Mouse (Mus musculus): ENCODE data around the gene Kcnc1.

Gene Kcnc1

GRCm38 (mm10) chr7:46396231-46396927 is at the start of gene Kcnc1:
Gene Kcnc1, plus strand, starts transcription at chr7:46396497.
- in situ Hi-C loops (cut with MboI): no loop called here

- in situ Hi-C loops (cut with MboI): no loop called here
Observed at GRCm38 (mm10) chr7:46347692-46348091, 48.6 kb upstream of the Kcnc1 start.

GRCm38 (mm10) chr7:46348813-46349212 is 47.5 kb upstream of the Kcnc1 start:
- in situ Hi-C loops (cut with MboI): no loop called here

- in situ Hi-C loops (cut with MboI): no loop called here
Observed at GRCm38 (mm10) chr7:46350119-46350702, 46.1 kb upstream of the Kcnc1 start.

- in situ Hi-C loops (cut with MboI): no loop called here
Observed at GRCm38 (mm10) chr7:46352748-46353147, 43.5 kb upstream of the Kcnc1 start.

- in situ Hi-C loops (cut with MboI): no loop called here
Observed at GRCm38 (mm10) chr7:46353216-46353615, 43.1 kb upstream of the Kcnc1 start.

- in situ Hi-C loops (cut with MboI): no loop called here
Observed at GRCm38 (mm10) chr7:46353875-46354274, 42.4 kb upstream of the Kcnc1 start.

- in situ Hi-C loops (cut with MboI): no loop called here
Observed at GRCm38 (mm10) chr7:46361776-46362175, 34.5 kb upstream of the Kcnc1 start.

- in situ Hi-C loops (cut with MboI): no loop called here
Observed at GRCm38 (mm10) chr7:46364154-46364553, 32.1 kb upstream of the Kcnc1 start.

GRCm38 (mm10) chr7:46365810-46366209 is 30.5 kb upstream of the Kcnc1 start:
- in situ Hi-C loops (cut with MboI): no loop called here

- in situ Hi-C loops (cut with MboI): no loop called here
Observed at GRCm38 (mm10) chr7:46371104-46371503, 25.2 kb upstream of the Kcnc1 start.

GRCm38 (mm10) chr7:46376172-46377007 is 19.9 kb upstream of the Kcnc1 start, which contains the start of gene Myod1:
Gene Myod1, plus strand, starts transcription at chr7:46376474.
- in situ Hi-C loops (cut with MboI): no loop called here

- in situ Hi-C loops (cut with MboI): no loop called here
Observed at GRCm38 (mm10) chr7:46377008-46377346, 19.3 kb upstream of the Kcnc1 start.

GRCm38 (mm10) chr7:46378123-46378522 is 18.2 kb upstream of the Kcnc1 start:
- in situ Hi-C loops (cut with MboI): no loop called here

- in situ Hi-C loops (cut with MboI): no loop called here
Observed at GRCm38 (mm10) chr7:46378983-46379382, 17.3 kb upstream of the Kcnc1 start.

GRCm38 (mm10) chr7:46380625-46381024 is 15.7 kb upstream of the Kcnc1 start:
- in situ Hi-C loops (cut with MboI): no loop called here

- in situ Hi-C loops (cut with MboI): no loop called here
Observed at GRCm38 (mm10) chr7:46387430-46387829, 8.9 kb upstream of the Kcnc1 start.

- in situ Hi-C loops (cut with MboI): loop anchor here (5.0 kb wide), 1 partner anchor 213 kb away; no protein-coding TSS in a partner anchor
Observed at GRCm38 (mm10) chr7:46389456-46390085, 6.7 kb upstream of the Kcnc1 start.

- in situ Hi-C loops (cut with MboI): loop anchor here (5.0 kb wide), 1 partner anchor 212 kb away; no protein-coding TSS in a partner anchor
Observed at GRCm38 (mm10) chr7:46390226-46390625, 6.1 kb upstream of the Kcnc1 start.

GRCm38 (mm10) chr7:46391701-46392100 is 4.6 kb upstream of the Kcnc1 start:
- in situ Hi-C loops (cut with MboI): loop anchor here (5.0 kb wide), 1 partner anchor 211 kb away; no protein-coding TSS in a partner anchor

GRCm38 (mm10) chr7:46393116-46393515 is 3.2 kb upstream of the Kcnc1 start:
- in situ Hi-C loops (cut with MboI): loop anchor here (5.0 kb wide), 1 partner anchor 209 kb away; no protein-coding TSS in a partner anchor
